Mouse (Mus musculus): ENCODE measurements around the gene BC107364.
"Not testable (repeated sequence)": the region's sequence is repeated elsewhere in the genome, so short reads cannot be mapped to it uniquely, and the experiment has no call there.

BC107364 gene

GRCm38 (mm10) chr3:96451181-96451737, 847 bp downstream of the BC107364 start:
- not testable (repeated sequence) for DNase-seq (ENCODE audit: low spot score)

GRCm38 (mm10) chr3:96450586-96450896, 1.6 kb downstream of the BC107364 start:
- DNase-seq (ENCODE audit: low spot score): not testable (repeated sequence)

GRCm38 (mm10) chr3:96449762-96450585, 2.1 kb downstream of the BC107364 start:
- not testable (repeated sequence) for DNase-seq (ENCODE audit: low spot score)

- DNase-seq (ENCODE audit: low spot score): no peak
Measured at GRCm38 (mm10) chr3:96445436-96445835, 6.7 kb downstream of the BC107364 start.

- peak; percentile 53 for DNase-seq (ENCODE audit: low spot score)
Measured at GRCm38 (mm10) chr3:96440578-96440977, 11.5 kb downstream of the BC107364 start.

- no peak for DNase-seq (ENCODE audit: low spot score)
Measured at GRCm38 (mm10) chr3:96435557-96436091, 16.5 kb downstream of the BC107364 start.

GRCm38 (mm10) chr3:96432207-96432606, 19.9 kb downstream of the BC107364 start:
- no peak for DNase-seq (ENCODE audit: low spot score)

- no peak for DNase-seq (ENCODE audit: low spot score)
Measured at GRCm38 (mm10) chr3:96429819-96430132, 22.3 kb downstream of the BC107364 start.

GRCm38 (mm10) chr3:96428941-96429818, 22.9 kb downstream of the BC107364 start:
- no peak for DNase-seq (ENCODE audit: low spot score)

GRCm38 (mm10) chr3:96427761-96428462, 24.2 kb downstream of the BC107364 start:
- DNase-seq (ENCODE audit: low spot score): peak; percentile 23

- DNase-seq (ENCODE audit: low spot score): no peak
Measured at GRCm38 (mm10) chr3:96427311-96427710, 24.8 kb downstream of the BC107364 start.

GRCm38 (mm10) chr3:96426268-96426667, 25.8 kb downstream of the BC107364 start:
- no peak for DNase-seq (ENCODE audit: low spot score)

- DNase-seq (ENCODE audit: low spot score): not testable (repeated sequence)
Measured at GRCm38 (mm10) chr3:96424447-96424846, 27.7 kb downstream of the BC107364 start.

GRCm38 (mm10) chr3:96423889-96424288, 28.2 kb downstream of the BC107364 start:
- no peak for DNase-seq (ENCODE audit: low spot score)

- no peak for DNase-seq (ENCODE audit: low spot score)
Measured at GRCm38 (mm10) chr3:96420796-96421195, 31.3 kb downstream of the BC107364 start.

- DNase-seq (ENCODE audit: low spot score): not testable (repeated sequence)
Measured at GRCm38 (mm10) chr3:96418902-96419301, 33.2 kb downstream of the BC107364 start.

- DNase-seq (ENCODE audit: low spot score): no peak
Measured at GRCm38 (mm10) chr3:96417850-96418815, 34.0 kb downstream of the BC107364 start.

- no peak for DNase-seq (ENCODE audit: low spot score)
Measured at GRCm38 (mm10) chr3:96416595-96416994, 35.5 kb downstream of the BC107364 start.

- DNase-seq (ENCODE audit: low spot score): no peak
Measured at GRCm38 (mm10) chr3:96416056-96416455, 36.0 kb downstream of the BC107364 start.

- DNase-seq (ENCODE audit: low spot score): no peak
Measured at GRCm38 (mm10) chr3:96414951-96415327, 37.2 kb downstream of the BC107364 start.
